Mouse (Mus musculus) embryonic stem cell, embryonic (primary cell): ENCODE data around the gene Gng12.

Experiments used
- CTCF ChIA-PET, 4 experiments: fragments of 300-600 bp in 2 of 4; fragments of 350-600 bp in 2 of 4; sonication (Branson Sonifier 250); formaldehyde crosslinking; loops; one replicate each; lab custom pipeline; 2022; ENCODE audit warnings: inconsistent platforms in 2 of 4; lab: Charles Lee
- POLR2A ChIA-PET, 4 experiments: fragments of 300-600 bp in 2 of 4; fragments of 350-600 bp in 2 of 4; sonication (Branson Sonifier 250); formaldehyde crosslinking; loops; one replicate each; lab custom pipeline; 2022; ENCODE audit warnings: antibody characterized with exemption in 4 of 4, inconsistent platforms in 1 of 4; lab: Charles Lee

The Gng12 gene

DNA sequence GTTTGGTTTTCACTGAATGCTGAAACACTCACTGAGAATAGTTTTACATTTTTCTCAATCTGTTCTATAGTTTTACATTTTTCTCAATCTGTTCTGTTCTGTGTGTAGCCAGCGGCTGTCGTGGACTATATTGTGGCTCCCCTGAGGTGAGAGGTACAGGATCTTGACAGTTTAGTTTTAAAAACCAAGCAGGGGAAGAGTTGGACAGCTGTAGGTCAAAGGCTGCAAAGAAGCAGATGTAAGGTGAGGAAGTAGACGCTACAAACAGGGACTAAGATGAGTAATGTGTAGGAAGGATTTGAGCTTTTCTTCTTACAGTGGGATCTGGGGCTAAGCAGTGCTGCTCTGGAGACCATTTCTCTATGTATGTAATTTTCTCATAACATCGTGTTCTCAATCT lies 46.6 kb downstream of the Gng12 start:
- ChIA-PET POLR2A (interaction anchor here in 2 of 4 experiments (0.7 to 2.1 kb wide), 4 partner anchors 11 to 170 kb away, joined by 3 to 5 read pairs (median 4); no protein-coding TSS in a partner anchor), CTCF (no interaction called here)

DNA sequence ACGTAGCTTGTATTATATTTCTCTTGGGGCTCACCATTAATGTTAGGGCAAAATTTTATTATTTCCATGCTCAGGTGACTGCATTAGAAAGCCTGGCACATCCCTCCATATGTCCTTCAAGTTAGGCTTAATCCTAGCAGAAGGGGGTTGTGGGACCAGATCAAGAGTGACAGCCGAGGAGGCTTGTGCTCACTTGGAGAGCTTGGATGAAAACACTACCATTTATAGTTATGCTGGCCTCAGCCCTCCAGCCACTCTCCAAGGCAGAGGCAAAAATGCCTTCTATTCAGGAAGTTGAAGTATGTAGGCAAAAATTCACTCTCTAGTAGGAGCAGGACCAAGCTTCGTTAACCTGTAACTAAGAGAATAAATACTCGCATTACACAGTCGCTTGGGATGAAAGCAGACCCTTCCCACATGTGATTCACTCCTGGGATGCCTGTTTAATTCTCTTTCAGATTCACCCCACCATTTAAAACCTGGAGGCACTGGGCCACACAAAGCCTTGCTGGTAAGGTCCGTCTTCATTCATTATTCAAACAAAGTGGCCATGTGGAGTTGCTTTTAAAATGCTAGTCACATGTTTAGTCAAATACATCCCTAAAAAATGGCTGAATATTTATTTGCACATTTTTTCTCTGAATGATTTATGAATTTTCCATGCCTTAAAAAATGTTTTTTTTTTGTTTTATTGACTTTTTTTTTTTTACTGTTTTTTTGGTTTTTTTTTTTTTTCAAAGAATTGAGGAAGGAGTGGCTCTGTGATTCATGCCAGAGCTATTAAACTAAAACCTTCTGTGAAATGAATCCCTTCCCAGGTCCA lies 47.4 kb downstream of the Gng12 start:
- ChIA-PET CTCF (interaction anchor here in 2 of 4 experiments (0.7 to 1.4 kb wide), 2 partner anchors 19 to 42 kb away, joined by 3 read pairs; no protein-coding TSS in a partner anchor), POLR2A (interaction anchor here in 3 of 4 experiments (0.7 to 2.1 kb wide), 8 partner anchors 10 to 169 kb away, joined by 3 to 5 read pairs (median 4); partner anchors contain the start of gene Gng12 (in 1 of the 3))

DNA sequence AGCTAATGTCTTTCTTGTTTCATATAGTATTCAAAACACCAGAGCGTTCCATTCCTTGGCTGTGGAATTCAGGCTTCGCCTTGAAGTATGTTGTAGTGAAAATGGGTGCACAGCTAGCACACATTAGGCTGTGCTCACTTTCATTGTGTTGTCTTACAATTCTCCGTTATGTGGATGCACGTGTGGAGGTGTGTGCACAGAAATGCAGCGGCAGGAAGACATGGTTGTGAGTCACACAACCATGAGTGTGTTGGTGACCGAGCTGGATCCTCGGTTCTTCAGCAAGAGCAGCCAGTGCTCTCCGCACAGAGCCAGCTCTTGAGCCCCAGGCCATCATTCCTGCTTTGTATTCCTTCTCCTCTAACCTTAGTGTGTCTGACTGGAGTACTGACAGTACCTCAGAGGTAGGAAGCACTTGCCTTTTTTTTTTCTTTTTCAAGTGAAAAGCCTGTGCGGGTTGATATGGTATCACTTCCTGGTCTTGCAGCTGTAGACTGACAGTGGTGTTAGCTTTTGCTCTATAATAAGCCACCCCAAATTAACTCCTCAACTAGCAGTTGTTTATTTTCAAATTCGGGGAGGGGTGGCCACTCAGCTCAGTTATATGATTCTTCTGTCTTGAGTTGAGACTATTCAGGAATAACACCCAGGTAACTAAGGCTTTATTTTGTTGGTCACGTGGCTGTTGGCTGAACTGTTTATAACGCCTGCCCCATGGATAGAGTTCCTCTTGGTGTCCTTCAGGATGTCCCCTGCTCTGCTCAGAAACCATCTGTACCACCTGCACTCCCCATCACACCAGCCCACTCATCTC lies 48.2 kb downstream of the Gng12 start:
- CTCF ChIA-PET = interaction anchor here (0.6 to 2.1 kb wide), 6 partner anchors 18 to 214 kb away, joined by 3 to 6 read pairs (median 3); partner anchors contain the start of gene Gng12 (in 1 of the 4)
- POLR2A ChIA-PET = interaction anchor here in 3 of 4 experiments (0.6 to 2.1 kb wide), 10 partner anchors 15 to 216 kb away, joined by 3 to 5 read pairs (median 3); partner anchors contain the start of gene Gng12 (in 1 of the 3)

DNA sequence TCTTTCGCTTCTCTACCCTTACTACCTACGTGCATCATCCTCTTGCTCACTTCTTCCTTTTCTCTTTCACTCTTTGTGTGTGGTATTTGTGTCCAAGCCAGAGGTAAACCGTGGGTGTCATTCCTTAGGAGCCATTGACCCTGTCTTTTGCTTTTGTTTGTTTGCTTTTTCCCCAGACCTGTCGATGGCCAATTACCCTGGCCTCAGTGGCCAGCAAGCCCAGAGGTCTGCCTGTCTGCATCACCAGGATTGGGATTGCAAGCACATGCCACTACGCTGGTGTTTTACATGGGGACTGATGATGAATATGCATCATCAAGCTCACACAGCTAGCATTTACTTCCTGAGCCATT lies 48.8 kb downstream of the Gng12 start:
- CTCF ChIA-PET = interaction anchor here in 3 of 4 experiments (0.6 to 2.1 kb wide), 7 partner anchors 10 to 309 kb away, joined by 3 to 8 read pairs (median 5); partner anchors contain the start of gene Gng12 (in 1 of the 3)
- POLR2A ChIA-PET = interaction anchor here in 2 of 4 experiments (0.7 to 2.1 kb wide), 4 partner anchors 8 to 167 kb away, joined by 3 to 5 read pairs (median 3); no protein-coding TSS in a partner anchor

DNA sequence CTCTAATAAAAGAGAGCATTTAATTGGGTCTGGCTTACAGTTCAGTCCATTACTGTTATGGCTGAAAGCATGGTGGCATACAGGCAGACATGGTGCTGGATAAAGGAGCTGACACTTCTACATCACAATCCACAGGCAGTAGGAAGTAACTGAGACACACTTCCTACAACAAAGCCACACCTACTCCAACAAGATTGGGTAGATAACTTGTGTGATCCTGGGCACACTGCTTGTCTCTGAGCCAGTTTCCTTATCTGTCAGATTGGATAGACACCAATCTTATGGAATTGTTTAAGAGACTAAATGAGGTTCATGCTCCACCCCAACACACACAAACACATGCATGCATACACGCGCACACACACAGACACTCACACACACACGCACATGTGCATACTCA lies 51.9 kb downstream of the Gng12 start:
- CTCF ChIA-PET = no interaction called here
- POLR2A ChIA-PET = interaction anchor here in 1 of 4 experiments (0.6 to 0.7 kb wide), 3 partner anchors 14 to 208 kb away, joined by 3 to 4 read pairs (median 3); no protein-coding TSS in a partner anchor

DNA sequence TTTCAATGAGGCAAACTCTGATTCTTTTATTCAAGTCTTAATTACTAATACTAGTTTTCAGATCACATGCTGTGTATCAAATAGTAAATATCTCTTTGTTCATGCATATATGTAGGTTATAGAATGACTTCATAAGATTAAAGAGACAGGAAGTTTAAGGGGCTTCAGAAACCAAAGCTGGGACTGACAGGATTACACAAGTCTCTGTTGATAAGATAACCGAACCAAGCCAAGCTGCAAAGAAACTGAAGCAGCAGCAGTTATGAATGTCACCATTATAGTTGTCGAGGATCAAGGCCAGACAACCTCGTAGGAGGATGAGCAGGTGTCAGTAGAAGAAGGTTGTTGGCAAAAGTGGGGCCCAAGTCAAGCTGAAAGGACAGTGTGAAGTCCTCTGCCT lies 52.7 kb downstream of the Gng12 start:
- CTCF ChIA-PET = no interaction called here
- POLR2A ChIA-PET = interaction anchor here in 1 of 4 experiments (0.6 kb wide), 1 partner anchor 20 kb away, joined by 3 read pairs; no protein-coding TSS in a partner anchor

DNA sequence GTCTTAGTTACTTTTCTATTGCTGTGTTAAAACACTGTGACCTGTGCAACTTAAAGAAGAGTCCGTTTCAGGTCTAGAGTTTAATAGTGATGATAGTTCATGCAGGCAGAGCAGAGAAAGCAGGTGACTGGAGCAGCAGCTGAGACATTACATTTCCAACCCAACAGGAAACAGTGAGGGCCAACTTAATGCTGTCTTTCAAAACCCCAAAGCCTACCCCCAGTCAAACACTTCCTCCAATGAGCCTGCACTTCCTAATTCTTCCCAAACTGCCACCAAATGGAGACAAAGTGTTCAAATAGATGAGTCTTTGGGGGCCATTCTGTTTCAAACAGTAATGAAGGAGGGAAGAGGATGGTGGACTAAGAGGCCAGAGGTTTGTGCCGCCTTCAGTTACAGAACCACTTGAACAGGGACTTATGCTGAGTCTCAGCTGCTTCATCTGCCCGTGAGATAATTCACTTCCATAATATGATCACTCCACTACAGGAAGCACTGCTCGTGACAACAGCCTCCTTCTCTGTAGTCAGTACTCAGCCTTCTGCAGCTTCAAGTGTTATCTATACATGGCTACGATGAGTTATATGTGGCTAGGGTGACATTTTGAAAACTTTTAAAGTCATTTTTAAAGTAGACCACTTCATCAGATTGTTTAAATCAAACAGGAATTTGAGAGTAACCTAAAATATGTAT lies 55.7 kb downstream of the Gng12 start:
- ChIA-PET CTCF (no interaction called here), POLR2A (interaction anchor here in 2 of 4 experiments (1.2 to 1.5 kb wide), 2 partner anchors 14 to 56 kb away, joined by 3 read pairs; partner anchors contain the start of gene Gng12 (in 1 of the 2))

DNA sequence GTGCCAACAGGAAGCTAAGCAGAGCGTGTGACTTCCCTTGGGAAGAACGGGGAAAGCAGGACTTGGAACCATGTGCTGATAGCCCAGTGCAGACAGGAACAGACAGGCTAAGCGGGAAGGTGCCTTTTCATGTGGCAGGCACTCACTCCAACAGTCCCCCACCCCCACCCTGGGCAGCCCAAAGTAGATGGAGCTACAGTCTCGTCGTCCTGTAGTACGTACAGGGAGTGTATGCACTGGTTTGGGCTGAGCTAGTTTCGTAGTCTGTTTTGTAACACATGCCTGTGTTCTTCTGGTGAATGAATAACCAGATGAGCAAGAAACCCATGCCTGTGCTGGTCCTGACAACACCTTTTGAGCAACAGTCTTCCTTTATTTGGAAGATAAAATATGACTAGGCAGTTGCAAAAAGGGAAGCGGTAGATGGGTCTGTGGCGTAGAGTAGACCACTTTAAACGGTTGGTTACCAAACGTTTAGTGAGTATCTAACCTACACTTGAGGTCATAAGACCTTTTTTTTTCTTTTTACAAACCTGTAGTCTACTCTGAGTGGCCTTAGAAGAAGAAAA lies 57.8 kb downstream of the Gng12 start:
- ChIA-PET CTCF (interaction anchor here (0.5 to 1.2 kb wide), 7 partner anchors 9 to 214 kb away, joined by 3 to 7 read pairs (median 4); partner anchors contain the start of gene Gng12 (in 1 of the 4)), POLR2A (interaction anchor here (0.6 to 2.1 kb wide), 7 partner anchors 8 to 206 kb away, joined by 3 to 10 read pairs (median 3); partner anchors contain the start of genes Gadd45a (in 1 of the 4) and Gng12 (in 1 of the 4))

DNA sequence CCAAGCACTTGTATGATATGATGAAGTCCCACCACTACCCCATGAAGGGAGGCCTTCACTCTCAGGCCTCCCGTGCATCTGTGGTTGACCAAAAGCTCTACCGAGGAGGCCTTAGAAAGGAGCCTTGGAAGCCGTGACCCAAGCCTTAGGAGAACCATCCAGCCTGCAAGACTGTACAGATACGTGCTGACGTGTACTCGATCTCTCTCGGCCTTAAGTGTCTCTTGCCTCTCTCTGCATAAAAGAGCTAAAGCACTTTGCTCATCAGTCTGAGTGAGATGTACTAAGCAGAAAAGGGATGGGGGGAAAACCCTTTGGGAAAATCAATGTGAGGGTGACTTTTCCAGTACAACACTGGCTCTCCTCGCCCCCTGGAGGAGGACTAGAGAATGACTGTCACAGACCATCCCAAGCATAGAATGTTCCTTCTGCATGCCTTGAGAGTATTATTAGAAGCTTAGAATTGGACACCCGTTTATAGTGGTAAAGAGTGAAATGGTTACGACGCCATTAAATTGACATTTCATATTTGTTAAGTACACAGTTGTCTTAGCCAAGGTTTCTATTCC lies 59.0 kb downstream of the Gng12 start:
- POLR2A ChIA-PET = interaction anchor here in 1 of 4 experiments (1.4 to 2.1 kb wide), 2 partner anchors 58 to 82 kb away, joined by 5 to 10 read pairs; partner anchors contain the start of genes Gadd45a and Gng12
- CTCF ChIA-PET = interaction anchor here in 3 of 4 experiments (0.5 to 0.9 kb wide), 5 partner anchors 10 to 203 kb away, joined by 3 to 7 read pairs (median 3); no protein-coding TSS in a partner anchor

DNA sequence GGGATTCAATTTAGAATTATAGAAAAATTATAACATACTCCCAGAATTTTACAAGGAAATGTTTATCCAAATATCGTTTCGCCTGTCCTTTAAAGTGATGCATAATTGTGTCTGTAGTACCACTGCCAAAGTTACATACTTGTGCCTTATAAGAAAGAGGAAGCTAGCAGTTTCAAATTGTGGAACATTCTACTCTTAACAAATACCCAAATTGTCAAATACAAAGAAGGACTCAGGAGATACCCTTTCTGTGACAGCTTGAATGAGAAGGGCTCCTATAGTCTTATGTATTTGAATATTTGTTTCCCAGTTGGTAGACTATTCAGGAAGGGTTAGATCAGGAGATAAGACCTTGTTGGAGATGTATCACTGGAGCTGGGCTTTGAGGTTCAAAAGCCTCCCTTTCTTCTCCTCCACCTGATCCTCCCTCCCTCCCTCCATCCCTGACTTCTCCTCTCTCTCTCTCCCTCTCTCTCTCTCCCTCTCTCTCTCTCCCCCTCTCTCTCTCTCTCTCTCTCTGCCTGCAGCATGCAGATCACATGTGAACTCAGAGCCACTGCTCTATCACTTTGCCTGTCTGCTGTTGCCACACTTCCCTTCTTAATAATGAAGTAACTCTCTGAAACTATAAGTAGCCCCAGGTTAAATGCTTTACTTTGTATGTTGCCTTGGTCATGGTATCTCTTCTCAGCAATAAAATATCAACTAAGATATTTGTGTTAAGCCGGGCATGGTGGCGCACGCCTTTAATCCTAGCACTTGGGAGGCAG lies 62.5 kb downstream of the Gng12 start:
- ChIA-PET CTCF (no interaction called here), POLR2A (no interaction called here)

DNA sequence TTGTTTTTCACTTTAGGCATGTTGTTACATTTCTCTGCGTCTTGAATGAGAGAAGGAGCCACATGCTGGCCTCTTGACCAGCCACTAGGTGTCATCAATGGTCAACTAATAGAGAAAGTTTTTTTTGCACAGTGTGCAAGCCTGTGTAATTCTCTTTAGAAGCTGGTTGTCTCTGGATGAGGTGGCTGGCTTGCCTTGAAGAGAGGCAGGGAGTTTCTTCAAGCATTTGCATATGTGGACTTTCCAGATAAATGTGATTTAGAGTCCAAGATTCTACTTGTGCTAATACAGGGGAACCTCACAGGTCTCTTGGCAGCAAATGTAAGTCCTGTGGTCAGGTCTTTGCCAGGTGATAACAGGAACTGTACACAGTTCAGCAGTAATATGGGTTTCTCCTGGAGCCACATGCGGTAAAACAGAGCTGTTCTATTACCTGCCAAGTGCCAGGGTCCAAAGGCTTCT lies 66.4 kb downstream of the Gng12 start:
- POLR2A ChIA-PET = interaction anchor here in 3 of 4 experiments (0.6 to 2.5 kb wide), 15 partner anchors 10 to 397 kb away, joined by 3 to 21 read pairs (median 4); partner anchors contain the start of gene Gadd45a (in 2 of the 3)
- CTCF ChIA-PET = interaction anchor here (0.6 to 2.5 kb wide), 38 partner anchors 9 to 356 kb away, joined by 3 to 30 read pairs (median 5); partner anchors contain the start of gene Gadd45a (in 3 of the 4)

DNA sequence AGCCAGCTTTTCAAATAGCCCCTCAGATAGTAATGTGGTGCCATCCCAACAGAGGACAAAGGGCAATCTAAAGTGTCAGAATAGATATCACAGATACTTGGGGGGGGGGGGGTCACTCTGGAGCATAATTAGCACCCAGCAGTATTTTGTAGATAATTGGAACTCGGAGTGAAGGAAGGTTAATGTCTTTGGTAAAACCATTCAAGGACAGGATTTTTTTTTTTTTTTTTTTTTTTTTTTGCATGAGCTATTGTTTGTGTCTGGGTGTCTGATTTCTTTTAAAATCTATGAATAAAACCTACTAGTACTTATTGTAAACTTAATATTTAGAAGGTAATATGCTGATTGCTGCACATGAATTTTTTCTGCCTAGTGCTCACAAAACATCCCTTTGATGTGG lies 66.9 kb downstream of the Gng12 start:
- ChIA-PET CTCF (interaction anchor here (0.6 to 2.5 kb wide), 40 partner anchors 9 to 355 kb away, joined by 3 to 30 read pairs (median 5); partner anchors contain the start of gene Gadd45a (in 3 of the 4)), POLR2A (interaction anchor here in 3 of 4 experiments (0.6 to 2.5 kb wide), 14 partner anchors 10 to 397 kb away, joined by 3 to 21 read pairs (median 4); partner anchors contain the start of gene Gadd45a (in 2 of the 3))

DNA sequence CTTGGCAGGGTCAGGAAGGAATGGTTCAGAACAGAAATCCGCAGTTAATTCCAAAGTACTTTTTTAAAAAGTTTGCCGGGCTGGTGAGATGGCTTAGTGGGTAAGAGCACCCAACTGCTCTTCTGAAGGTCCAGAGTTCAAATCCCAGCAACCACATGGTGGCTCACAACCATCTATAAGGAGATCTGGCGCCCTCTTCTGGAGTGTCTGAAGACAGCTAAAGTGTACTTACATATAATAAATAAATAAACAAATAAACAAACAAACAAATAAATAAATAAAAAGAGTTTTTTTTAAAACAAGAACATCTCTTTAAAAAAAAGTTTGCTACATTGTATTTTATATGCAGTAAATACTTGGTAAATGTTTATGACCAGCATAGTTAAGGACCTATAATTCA lies 67.5 kb downstream of the Gng12 start:
- CTCF ChIA-PET = interaction anchor here (0.6 to 2.5 kb wide), 12 partner anchors 18 to 355 kb away, joined by 3 to 30 read pairs (median 6); partner anchors contain the start of gene Gadd45a (in 1 of the 4)

DNA sequence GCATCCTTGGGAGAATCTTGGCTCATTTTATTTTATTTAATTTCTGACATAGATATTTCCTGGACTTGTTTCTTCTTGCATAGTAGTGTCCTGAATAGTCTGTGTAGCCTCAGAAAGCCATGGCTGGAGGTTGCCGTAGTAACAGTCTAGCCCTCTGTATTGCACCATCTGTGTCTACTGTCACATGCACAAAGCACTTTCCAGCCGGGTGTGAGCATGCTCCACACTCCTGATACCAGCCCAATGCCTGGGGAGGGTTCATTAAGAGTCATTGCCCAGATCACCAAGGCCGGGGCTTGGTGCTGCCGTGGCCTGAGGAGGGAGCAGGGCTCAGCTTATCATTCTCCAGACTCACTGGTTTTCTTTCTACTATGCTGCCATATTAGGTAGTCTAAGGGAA lies 68.0 kb downstream of the Gng12 start:
- CTCF ChIA-PET = interaction anchor here in 2 of 4 experiments (0.7 to 2.5 kb wide), 3 partner anchors 74 to 195 kb away, joined by 3 to 30 read pairs (median 3); no protein-coding TSS in a partner anchor
- POLR2A ChIA-PET = interaction anchor here in 2 of 4 experiments (0.9 to 2.6 kb wide), 5 partner anchors 21 to 194 kb away, joined by 3 to 26 read pairs (median 6); partner anchors contain the start of gene Gadd45a (in 2 of the 2)

More for the DNA sequence above, 67.5 kb downstream of the Gng12 start:
- POLR2A ChIA-PET = interaction anchor here in 2 of 4 experiments (0.8 to 2.5 kb wide), 6 partner anchors 11 to 195 kb away, joined by 3 to 21 read pairs (median 6); partner anchors contain the start of gene Gadd45a (in 2 of the 2)

DNA sequence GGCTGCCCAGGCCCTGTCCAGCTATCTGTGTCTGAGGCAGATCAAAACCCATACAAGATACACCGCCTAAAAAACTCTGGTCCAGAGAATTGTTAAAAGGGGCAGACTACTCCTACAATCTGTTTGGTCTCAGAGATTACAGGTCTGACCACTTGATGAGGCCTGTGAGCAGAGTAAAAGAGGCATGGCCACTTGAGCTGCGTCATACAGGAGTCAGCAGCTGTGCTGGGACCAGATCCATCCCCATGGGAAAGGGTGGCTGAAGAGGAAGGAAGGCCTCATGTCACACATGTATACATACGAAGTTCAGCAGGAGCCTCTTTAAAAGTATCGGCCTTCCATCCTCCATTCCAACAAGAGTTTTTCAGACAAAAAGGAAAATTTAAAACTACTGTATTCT lies 69.0 kb downstream of the Gng12 start:
- ChIA-PET CTCF (interaction anchor here (0.6 to 1.3 kb wide), 8 partner anchors 10 to 353 kb away, joined by 3 to 25 read pairs (median 3); no protein-coding TSS in a partner anchor), POLR2A (interaction anchor here in 2 of 4 experiments (0.7 to 2.6 kb wide), 5 partner anchors 11 to 193 kb away, joined by 3 to 26 read pairs (median 3); partner anchors contain the start of gene Gadd45a (in 2 of the 2))
